Mouse (Mus musculus): ENCODE data around the gene Kazald1.

The Kazald1 gene

DNA sequence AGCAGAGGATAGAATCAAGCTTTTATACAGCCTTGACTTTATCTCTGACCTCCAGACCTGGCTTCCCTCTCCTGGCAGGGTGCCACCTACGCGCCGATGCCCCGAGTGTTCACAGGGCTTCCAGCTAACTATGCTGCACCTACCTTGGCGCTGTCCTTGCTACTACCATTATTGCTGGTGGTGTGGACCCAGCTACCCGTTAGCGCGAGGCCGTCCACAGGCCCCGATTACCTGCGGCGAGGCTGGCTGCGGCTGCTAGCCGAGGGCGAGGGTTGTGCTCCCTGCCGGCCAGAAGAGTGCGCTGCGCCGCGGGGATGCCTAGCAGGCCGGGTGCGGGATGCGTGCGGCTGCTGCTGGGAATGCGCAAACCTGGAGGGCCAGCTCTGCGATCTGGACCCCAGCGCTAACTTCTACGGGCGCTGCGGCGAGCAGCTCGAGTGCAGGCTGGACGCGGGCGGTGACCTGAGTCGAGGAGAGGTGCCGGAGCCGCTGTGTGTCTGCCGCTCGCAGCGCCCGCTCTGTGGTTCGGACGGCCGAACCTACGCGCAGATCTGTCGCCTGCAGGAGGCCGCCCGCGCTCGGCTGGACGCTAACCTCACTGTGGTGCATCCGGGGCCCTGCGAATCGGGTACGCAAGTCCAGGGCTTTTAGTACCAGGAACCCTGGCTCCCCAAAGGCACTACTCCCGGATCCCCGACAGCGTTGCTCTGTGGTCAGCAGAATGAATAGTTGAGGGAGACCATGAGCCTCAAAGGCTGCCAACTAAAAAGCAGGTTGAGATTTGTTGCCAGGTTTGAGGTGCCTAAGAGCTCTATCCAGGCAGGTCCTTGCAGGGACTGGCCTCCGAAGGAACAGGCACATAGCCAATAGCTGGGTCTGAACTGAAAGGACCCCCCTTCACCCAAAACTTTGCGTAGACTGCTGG lies 1.8 kb downstream of the Kazald1 start:
- no peak for ATAC-seq (ENCODE audit: insufficient number of reproducible peaks, low FRiP score, low TSS enrichment)

DNA sequence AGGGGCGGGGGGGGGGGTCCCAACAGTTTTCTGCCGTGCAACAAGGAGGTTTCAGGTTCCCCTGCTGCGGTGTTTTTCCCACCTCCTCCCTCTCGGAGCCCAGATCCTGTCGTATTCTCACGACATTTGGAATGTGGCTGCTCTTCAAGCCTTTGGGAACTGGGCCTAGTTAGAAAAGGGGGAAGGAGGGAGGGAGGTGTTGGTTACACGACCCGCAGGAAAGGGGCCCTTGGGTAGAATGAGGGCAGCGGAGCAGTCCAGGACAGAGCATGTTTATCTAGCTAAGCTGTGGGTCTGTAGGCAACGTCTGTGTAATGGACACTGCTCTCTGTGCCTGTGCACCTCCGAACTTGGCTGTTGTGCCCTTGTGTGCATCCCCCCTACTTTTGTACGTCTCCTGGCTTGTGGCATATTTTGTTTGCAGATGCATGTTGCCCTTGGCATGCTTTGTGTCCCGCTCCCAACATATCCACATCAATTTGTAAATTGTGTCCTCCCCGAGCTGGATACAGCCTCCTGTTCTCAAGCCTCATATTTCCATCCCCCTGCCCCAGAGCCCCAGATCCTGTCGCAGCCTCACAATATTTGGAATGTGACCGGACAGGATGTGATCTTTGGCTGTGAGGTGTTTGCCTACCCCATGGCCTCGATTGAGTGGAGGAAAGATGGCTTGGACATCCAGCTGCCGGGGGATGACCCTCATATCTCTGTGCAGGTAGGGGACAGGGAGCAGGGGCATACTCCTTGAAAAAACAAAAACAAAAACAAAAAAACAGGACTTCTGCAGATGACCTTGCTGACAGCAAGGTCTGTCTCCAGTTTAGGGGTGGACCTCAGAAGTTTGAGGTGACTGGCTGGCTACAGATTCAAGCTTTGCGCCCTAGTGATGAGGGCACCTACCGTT lies 3.0 kb downstream of the Kazald1 start:
- no peak for ATAC-seq (ENCODE audit: insufficient number of reproducible peaks, low FRiP score, low TSS enrichment)

DNA sequence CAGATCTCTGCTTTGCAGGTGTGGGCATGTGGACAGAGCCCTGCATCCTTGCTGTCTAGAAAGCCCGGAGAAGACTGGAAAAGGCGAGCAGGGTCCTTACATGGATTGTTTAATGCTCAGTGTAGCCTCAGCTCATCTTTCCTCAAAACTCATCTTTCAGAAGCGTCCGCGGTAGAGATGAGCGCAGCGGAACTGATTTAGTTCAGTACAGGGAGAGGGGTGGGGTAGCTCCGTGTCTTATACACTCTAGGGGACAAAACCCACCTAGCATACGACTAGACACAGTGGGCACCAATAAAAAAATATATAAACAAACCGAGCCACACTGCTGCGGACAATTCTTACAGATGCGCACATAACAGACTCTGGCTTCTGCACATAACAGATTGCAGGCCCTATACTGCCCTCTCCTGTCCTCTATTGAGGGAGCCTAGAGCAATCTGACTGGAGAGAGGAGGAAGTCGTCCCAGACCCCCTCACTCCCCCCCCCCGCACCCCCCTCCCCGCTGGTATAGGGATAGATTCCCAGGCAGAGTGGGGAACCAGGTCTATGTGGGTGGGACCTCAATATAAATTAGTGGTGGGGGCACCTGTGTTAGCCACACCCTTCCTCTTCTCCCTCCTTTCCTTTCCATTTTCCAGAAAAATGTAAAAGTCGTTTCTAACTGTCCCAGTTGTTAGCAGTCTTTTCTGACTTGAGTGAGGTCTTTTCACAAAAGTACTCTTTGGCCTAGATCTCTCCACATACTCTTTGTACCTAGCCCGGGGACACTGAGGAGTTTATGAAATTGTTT lies 4.1 kb downstream of the Kazald1 start:
- no peak for ATAC-seq (ENCODE audit: insufficient number of reproducible peaks, low FRiP score, low TSS enrichment)

DNA sequence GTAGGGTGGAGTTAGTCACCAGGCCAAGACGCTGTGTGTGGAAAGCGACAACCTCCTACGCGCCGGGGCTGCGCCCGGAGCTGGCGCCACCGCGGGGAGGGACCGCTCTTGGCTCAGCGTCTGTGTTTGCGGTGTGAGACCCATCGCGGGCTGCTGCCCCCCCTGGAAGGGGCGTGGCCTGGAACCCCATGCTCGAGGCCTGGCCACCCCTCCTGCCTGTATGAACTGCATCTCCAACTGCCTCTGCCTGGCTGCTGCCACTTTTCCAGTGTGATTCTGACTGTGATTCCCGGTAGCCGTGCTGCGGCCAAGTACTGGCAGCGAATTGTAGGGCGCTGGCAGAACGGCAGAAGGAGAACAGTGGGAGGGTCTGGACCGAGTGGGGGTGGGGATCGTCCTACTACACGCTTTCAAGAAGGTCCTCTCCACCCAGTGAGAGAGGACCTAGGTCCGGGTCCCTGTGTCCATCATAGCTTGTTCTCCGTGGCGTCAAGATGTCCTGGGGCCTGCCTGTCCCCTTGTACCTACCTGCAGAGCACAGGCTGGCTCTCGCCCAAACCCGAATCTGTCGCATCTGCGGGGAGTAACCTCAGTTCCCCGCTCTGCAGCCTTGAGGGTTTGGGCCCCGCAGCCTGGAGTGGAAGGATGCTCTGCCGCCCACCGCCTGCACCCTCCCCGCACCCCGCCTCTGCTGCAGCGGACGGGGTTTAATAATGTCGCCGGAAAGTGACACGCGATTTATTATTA lies 4.9 kb downstream of the Kazald1 start:
- ATAC-seq (ENCODE audit: insufficient number of reproducible peaks, low FRiP score, low TSS enrichment): peak; percentile 11; the same call in 1 of the 2 replicates

DNA sequence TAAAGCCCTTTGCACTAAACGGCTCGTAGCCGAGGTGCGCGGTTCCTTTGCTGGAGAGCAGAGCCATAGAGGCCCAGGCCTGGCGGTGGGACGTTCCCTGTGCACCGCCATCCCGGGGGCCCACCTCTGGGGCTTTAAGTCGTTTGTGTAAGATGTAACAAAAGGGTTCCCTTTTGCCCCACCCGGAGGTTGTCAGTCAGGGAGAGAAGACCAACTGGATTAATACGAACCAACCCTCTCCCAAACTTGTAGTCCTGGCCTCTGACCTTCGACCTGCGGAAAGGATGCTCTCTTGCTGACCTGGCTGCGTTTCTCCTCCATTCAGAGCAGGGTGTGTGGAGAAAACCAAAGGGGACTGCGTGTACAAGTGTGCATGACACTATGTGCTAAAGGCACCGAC lies 5.7 kb downstream of the Kazald1 start:
- no peak for ATAC-seq (ENCODE audit: insufficient number of reproducible peaks, low FRiP score, low TSS enrichment)

DNA sequence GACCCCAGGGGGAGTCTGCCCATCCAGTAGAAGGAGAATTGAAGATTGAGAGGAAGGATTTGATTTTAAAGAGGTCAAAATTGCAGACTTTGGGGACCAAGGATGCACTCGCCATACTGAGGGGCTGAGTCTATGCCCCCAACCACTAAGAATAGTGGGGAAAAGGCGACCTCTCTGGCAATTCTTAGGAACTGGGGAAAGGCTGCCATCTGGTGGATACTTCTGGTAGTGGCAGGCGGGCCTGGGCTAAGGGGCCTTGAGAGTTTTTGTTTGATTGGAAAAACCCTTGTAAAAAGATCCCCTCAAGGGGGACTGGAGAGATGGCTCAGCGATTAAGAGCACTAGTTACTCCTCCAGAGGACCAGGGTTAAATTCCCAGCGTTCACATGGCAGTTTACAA lies 6.2 kb downstream of the Kazald1 start:
- ATAC-seq (ENCODE audit: insufficient number of reproducible peaks, low FRiP score, low TSS enrichment): no peak

DNA sequence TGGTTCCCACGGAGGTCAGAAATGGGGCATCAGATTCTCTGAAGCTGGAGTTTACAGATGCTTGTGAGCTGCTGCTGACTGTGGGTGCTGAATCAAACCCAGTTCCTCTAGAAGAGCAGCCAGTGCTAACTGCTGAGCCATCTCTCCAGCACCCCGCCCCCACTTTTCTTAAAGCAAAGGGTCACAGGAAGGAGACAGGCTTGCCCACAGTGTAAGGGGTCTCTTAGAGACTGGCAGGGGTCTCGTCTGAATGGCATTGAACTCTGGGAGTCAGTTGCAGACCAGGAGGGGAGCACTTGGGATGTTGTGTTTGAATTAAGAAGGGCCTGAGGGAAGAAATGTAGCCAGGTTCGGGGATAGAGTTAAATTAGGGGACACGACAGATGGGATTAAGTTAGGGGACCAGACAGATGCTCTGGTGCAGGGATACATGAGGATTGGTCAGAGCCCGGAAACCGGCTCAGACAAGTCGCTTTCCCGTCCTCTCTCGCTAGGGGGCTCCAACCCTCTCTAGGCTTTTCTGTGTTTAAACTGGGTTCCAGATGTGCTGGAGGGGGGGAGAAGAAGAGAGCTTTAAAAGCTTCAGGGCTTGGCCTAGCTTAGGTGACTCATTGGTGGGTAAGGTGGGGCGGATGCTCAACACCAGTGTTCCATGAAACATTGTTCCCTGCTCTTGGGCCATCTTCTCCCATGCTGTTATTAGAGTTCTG lies 7.0 kb downstream of the Kazald1 start:
- no peak for ATAC-seq (ENCODE audit: insufficient number of reproducible peaks, low FRiP score, low TSS enrichment)

DNA sequence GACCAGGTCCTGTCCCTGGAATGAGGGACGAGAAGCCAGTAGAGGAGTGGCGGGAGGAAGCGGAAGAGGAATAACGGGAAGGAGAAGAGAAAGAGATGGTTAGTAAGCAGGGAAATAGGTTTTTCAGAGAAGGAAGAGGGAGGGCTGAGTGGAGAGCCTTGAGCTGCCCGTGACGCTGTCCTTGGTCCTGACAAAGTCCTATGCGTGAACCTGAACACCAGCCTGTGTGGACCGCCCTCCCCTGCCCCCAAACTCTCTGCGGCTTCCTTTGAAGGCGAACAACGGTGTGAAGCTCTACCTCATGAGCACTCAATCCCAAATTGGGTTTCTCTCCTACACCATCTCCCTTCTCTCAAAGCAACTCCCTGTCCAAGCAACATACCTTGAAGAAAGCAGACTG lies 22.8 kb downstream of the Kazald1 start:
- ATAC-seq (ENCODE audit: insufficient number of reproducible peaks, low FRiP score, low TSS enrichment): no peak

DNA sequence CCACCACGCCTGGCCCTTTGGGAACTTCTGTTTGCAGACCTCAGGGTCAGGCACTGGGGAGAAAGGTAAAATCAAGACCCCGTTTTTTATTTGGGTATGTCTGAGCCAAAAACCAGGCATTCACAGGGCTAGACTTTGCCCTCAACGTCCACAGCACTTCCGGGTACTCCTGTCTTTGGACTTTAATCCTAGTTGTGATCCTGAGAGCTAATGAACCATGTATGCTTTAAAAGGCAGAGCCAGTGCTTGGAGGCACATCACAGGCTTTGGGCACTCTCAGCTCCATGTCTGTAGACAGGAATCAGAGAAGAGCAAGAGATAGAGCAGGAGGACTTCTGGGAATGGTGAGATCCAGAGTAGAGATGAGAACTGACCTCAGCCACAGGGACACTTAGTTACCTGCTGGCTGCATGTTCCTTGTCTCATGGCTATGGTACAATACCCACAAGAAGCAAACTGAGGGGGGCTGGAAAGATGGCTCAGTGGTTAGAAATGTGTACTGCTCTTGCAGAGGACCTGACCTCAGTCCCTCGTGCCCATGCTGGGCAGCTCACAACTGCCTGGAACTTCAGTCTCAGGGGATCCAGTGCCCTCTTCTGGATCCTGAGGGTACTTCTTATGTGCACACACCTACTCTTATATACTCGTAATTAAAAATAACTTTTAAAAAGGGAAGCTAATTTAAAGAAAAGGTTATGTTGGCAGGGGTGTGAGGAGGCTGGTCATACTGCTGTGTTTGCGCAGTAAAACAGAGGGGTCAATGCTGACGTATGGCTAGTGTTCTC lies 25.6 kb downstream of the Kazald1 start:
- no peak for ATAC-seq (ENCODE audit: insufficient number of reproducible peaks, low FRiP score, low TSS enrichment)

DNA sequence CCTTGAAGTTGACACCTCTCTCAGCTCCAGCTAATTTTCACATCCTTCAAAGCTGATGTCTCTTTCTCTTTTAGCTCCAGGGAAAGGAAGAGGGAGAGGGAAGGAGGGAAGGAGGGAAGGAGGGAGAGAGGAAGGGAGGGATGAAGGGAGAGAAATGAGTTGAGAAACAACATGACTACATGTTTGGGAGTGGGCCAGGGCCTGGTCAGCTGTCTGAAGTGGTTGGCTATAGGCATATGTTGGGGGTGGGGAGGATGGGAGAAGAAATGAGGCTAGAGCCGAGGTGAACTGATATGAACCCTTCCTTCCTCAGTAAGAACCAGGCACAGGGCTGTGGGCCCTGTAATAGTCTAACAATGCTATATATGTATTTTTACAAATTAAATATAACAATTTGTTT lies 30.6 kb downstream of the Kazald1 start:
- ATAC-seq (ENCODE audit: insufficient number of reproducible peaks, low FRiP score, low TSS enrichment): no peak

DNA sequence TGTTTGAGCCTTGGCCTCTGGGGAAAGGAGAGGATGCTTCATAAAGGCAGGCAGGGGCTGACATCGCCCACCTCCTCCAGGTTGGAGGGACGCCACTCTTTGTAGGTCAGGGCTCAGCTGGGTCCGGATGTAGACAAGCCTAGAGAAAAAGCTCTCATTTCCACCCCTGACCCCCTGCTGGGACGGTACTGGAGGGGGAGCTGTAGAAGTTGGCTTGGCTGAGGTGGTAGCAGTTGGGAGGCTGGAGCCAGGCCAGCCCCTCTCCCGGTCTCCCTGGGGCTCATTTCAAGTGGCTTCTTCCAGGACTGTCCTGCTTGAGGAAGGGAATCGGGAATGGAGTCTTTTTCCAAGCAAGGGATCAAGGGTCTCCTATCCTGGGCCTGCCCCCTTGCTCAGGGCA lies 31.6 kb downstream of the Kazald1 start:
- ATAC-seq (ENCODE audit: insufficient number of reproducible peaks, low FRiP score, low TSS enrichment): no peak

DNA sequence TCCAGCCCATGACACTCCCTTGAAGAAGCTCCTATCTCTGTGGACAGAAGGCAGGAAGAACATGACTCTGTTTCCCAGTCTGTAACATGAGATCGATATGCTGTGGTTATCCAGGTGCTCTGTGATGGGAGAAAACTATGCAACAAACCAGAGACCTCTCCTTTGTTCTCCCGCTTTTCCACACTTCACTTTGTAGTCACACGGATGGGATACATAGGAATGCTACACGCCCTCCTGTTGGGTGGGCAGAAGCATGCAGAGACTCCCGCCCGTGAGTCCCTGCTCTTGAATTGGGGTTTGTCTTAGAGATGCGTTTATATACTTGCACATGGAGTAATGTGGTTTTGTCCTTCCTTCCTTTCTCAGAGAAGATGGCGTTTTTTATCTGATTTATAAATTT lies 35.6 kb downstream of the Kazald1 start:
- no peak for ATAC-seq (ENCODE audit: insufficient number of reproducible peaks, low FRiP score, low TSS enrichment)

DNA sequence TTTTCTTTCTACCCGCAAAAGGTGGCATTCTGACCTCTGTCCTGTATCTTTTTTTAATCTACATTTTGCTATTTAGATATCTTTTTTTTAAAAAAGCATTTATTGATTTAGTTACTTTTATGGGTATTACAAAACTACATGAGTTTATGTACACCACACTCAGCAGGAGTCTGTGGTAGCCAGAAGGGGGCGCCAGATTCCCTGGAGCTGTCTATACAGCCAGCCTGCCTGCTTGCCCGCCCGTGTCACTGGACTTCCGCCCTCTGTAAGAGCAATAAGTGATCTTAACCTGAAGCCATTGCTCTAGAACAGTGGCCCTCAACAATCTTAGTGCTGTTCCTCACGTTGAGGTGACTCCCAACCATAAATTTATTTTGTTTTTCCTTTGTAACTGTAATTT lies 37.4 kb downstream of the Kazald1 start:
- ATAC-seq (ENCODE audit: insufficient number of reproducible peaks, low FRiP score, low TSS enrichment): no peak

DNA sequence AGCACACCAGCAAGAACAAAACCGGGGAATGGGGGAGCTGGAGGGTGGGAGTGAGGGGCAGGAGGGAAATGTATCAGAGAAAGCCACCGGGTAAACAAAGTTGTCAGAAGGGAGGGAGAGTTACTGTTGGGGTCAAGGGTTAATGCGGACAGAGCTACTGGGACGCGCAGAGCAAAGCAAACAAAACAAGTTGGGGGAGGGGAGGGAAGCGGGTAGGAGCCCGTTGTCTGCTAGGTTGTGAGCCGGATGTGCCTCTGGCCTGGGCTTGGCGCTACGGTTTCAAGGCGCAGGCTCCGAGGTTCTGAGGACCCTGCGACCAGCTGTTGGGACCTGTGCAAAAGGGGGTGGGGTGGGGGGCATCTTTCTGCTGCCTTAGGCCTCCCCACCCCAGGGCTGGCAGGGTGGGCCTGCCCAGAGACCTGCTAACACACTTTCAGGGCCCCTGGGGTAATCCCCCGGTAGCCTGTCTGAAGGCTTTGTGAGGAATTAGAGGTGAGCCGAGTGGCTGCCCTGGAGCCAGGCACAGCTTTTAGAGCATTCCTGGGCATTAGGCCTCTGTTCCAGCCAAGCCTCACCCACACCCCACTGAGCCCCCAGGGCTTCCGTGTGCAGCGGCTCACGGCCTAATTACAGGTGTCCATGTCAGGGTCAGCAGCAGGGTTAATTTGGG lies 38.9 kb downstream of the Kazald1 start:
- no peak for ATAC-seq (ENCODE audit: insufficient number of reproducible peaks, low FRiP score, low TSS enrichment)

DNA sequence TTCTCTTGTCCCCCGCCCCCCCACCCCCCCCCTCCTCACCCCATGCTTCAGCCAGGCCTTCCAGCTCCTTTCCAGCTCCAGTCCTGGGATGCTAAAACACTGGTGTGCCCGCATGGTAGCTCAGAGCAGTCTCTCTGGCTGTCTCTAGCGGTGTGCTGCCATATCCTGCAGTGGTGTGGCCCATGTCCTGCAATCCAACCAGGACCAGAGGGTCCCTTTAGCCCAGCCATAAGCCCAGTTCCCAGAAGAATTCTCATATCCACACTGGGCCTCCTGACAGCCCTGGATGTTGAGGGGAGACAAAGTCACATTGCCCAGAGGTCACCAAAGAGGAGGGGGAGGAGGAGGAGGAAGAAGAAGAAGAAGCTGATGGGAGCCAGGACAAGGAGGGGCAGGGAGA lies 39.7 kb downstream of the Kazald1 start:
- ATAC-seq (ENCODE audit: insufficient number of reproducible peaks, low FRiP score, low TSS enrichment): no peak

DNA sequence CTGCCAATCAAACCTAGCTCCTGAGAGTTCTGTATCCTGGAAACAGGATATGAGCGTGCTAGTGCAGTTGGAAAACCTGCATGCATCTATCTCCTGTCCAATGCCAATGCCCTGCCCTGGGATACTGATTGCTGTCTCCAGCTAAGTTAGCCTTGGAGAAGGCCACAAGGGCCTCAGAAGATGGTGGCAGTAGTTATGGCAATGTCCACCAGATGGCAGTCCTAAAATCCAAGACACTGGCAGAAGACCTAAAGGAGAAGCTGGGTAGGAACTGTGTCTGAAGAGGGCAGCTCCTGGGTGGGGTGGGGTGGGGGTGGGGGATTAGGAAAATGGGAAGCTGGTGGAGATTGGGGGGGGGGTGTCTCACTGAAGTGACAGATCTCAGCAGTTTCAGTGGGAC lies 41.8 kb downstream of the Kazald1 start:
- ATAC-seq (ENCODE audit: insufficient number of reproducible peaks, low FRiP score, low TSS enrichment): no peak

All from cerebellum, adult (tissue).